Mouse (Mus musculus) G1E (cell line): ENCODE measurements around the gene Erc2. TPM values are rescaled to one million over a fixed set of nuclear protein-coding genes. Genes with fewer than 3 reads are reported as not detected.

Experiments used
- ATAC-seq: 2 replicates; pipeline ENCODE4 v1.8.0; 2016; ENCODE audit warnings: mild to moderate bottlenecking; ENCODE audit not compliant: insufficient number of reproducible peaks, poor library complexity, low FRiP score, severe bottlenecking; ENCODE audit errors: extremely low read depth
- DNase-seq: peaks from one replicate; pipeline ENCODE4 v3.0.0; 2012; ENCODE audit warnings: low spot score
- H3K27me3 ChIP-seq: 2 replicates; pipeline ENCODE4 v1.6.1; 2012; ENCODE audit warnings: mild to moderate bottlenecking, low read length, inconsistent platforms; ENCODE audit not compliant: insufficient read depth
- H3K36me3 ChIP-seq: replicated peaks from 2 replicates; pipeline ENCODE3; 2012; ENCODE audit warnings: mild to moderate bottlenecking, inconsistent platforms
- H3K4me1 ChIP-seq: 2 replicates; pipeline ENCODE4 v1.6.1; 2012; ENCODE audit warnings: low read depth, low read length, inconsistent platforms, mixed read lengths; ENCODE audit not compliant: insufficient read depth
- H3K4me3 ChIP-seq: 2 replicates; pipeline ENCODE4 v1.5.1; 2012; ENCODE audit warnings: low read depth, mild to moderate bottlenecking, inconsistent platforms, low read length, moderate library complexity, mixed read lengths
- H3K9me3 ChIP-seq: replicated peaks from 2 replicates; pipeline ENCODE4 v1.6.1; 2012; ENCODE audit warnings: inconsistent platforms
- CTCF ChIP-seq: IDR thresholded peaks from 2 replicates; pipeline ENCODE4 v1.5.1; 2012; ENCODE audit warnings: low read depth, low read length, inconsistent platforms, mixed read lengths
- GATA1 ChIP-seq: IDR thresholded peaks from 2 replicates; pipeline ENCODE4 v1.6.1; 2012; ENCODE audit warnings: borderline replicate concordance, low read length, inconsistent platforms, mixed read lengths
- GATA2 ChIP-seq: IDR thresholded peaks from 2 replicates; pipeline ENCODE4 v1.6.1; 2012; ENCODE audit warnings: low read depth, low read length, inconsistent platforms, borderline replicate concordance
- POLR2AphosphoS5 ChIP-seq: IDR thresholded peaks from 2 replicates; pipeline ENCODE4 v1.6.1; 2012; ENCODE audit warnings: low read depth, low read length, inconsistent platforms; ENCODE audit not compliant: insufficient replicate concordance
- TAL1 ChIP-seq: conservative IDR thresholded peaks from 2 replicates; pipeline ENCODE4 v1.6.1; 2012; ENCODE audit warnings: low read depth, low read length, inconsistent platforms, mixed read lengths
- polyA plus RNA-seq: library from polyadenylated mRNA; stranded (reverse); fragments of >175 nt; gene quantifications from 2 replicates; pipeline ENCODE4 v1.2.3, GENCODE M21; 2012
- total RNA-seq, 2 experiments: library from RNA; stranded (forward) in 1 of 2; stranded (reverse) in 1 of 2; fragments of 200-1000 nt in 1 of 2; fragments of >200 nt in 1 of 2; fragmentation: Nextera tagmentation in 1 of 2; gene quantifications; 2 replicates each; pipeline ENCODE4 v1.2.3; 2014 to 2017

Erc2 gene
- total and polyA plus RNA-seq, 3 experiments = 0.49 TPM; not detected in 2

DNA sequence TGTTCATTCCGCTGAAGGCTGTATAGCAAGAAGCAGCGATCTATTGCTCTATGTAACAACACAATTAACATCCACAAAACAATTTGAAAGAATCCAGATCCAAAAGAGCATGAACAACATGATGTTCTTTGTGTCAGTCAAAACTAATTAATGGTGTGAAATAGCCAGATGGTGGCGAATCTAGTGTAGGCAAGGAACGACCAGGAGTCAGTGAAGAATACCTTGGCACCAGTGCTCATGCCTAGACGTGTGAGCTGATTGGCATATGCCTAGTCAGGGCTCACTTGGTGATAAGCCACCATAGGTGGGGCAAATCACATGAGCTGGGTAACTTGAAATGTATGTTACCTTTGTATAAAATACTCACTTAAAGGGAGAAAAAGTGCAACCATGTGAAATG lies 265.3 kb downstream of the Erc2 start:
- no peak for TF ChIP-seq POLR2AphosphoS5
- Histone ChIP-seq H3K27me3 (no peaks in the 10 kb centered on the region), H3K9me3 (no peaks in the 10 kb centered on the region; the same call in 1 of the 2 replicates), H3K4me1 (no peaks in the 10 kb centered on the region), H3K4me3 (no peak overlapping the region), H3K36me3 (no peaks in the 10 kb centered on the region)
- ATAC-seq = no peak
- no peak for DNase-seq

DNA sequence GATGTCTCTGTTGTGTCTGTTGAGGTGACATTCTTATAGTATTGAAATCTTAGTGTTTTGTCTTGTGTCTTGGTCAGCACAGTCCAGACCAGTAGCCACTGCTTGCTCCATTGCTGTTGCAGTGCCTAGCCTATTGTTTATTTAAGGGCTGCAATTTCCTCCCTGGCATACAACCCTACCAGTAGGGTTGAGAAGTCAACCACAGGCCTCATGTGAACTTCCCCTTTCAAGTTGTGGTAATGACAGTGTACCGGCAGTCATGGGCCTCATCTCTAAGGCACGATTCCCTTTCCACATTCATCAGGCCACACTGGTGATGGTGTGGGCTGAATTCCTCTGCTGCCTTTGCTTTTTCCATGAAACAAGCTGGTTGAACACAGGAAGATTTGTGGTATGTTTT lies 267.4 kb downstream of the Erc2 start:
- TF ChIP-seq CTCF = no peak
- TF ChIP-seq GATA1 = no peak
- no peak for TF ChIP-seq TAL1
- no peak for TF ChIP-seq GATA2
- TF ChIP-seq POLR2AphosphoS5 = no peak
- DNase-seq (no peak), ATAC-seq (no peak)
- Histone ChIP-seq H3K4me1 (no peaks in the 10 kb centered on the region), H3K27me3 (no peaks in the 10 kb centered on the region), H3K36me3 (no peaks in the 10 kb centered on the region), H3K9me3 (no peaks in the 10 kb centered on the region; the same call in 1 of the 2 replicates), H3K4me3 (no peak overlapping the region)

DNA sequence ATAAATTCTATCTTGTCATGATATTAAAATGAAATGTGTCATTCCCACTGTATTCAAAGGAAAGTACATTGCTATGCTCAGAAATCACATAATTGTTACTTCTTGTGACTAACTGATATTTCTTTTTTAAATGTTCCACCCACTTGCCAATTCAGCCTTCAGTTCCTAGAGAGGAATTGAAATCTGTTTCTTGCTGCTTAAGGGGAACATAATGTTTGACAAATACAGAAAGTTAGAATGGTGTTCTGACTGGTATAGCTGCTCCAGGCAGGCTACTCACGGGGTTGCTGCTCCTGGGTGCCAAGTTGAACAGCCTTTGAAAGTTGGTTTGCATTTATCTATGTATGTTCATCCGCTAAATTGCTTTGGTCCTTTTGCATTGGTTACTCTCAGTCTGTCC lies 270.2 kb downstream of the Erc2 start:
- DNase-seq = no peak
- H3K27me3 ChIP-seq = no peaks in the 10 kb centered on the region
- H3K4me3 ChIP-seq = no peak overlapping the region
- no peaks in the 10 kb centered on the region for H3K36me3 ChIP-seq
- H3K4me1 ChIP-seq = no peaks in the 10 kb centered on the region
- peaks cover 3% of the 10 kb centered on the region; the same call in 1 of the 2 replicates for H3K9me3 ChIP-seq
- no peak for ATAC-seq
- no peak for TF ChIP-seq GATA1
- no peak for TF ChIP-seq POLR2AphosphoS5
- TF ChIP-seq GATA2 = no peak
- TF ChIP-seq TAL1 = no peak
- TF ChIP-seq CTCF = no peak

DNA sequence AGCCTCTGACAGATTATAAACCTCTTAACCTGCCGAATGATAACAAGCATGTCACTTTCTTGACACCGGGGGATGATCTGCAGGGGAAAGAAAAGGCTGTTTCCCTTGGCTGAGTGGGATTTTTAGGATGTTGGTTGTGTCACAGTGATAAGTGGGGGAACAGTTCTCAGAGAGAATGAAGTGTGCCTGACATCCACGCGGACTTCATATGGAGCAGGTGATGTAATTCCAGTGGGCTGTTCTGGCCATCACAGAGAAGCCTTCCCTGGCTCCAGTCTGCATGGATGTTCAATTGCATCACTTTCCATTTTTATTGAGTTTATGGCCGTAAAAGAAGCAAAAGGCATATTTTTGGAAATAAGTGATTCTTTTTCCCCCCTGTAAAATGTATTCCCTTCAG lies 279.5 kb downstream of the Erc2 start:
- ATAC-seq = no peak
- H3K27me3 ChIP-seq = no peaks in the 10 kb centered on the region
- H3K4me1 ChIP-seq = no peaks in the 10 kb centered on the region
- TF ChIP-seq POLR2AphosphoS5 = no peak
- TF ChIP-seq TAL1 = no peak
- no peak for TF ChIP-seq GATA1
- no peak for DNase-seq
- H3K36me3 ChIP-seq = no peaks in the 10 kb centered on the region
- peaks cover 7% of the 10 kb centered on the region; the same call in 1 of the 2 replicates for H3K9me3 ChIP-seq
- no peak overlapping the region for H3K4me3 ChIP-seq

DNA sequence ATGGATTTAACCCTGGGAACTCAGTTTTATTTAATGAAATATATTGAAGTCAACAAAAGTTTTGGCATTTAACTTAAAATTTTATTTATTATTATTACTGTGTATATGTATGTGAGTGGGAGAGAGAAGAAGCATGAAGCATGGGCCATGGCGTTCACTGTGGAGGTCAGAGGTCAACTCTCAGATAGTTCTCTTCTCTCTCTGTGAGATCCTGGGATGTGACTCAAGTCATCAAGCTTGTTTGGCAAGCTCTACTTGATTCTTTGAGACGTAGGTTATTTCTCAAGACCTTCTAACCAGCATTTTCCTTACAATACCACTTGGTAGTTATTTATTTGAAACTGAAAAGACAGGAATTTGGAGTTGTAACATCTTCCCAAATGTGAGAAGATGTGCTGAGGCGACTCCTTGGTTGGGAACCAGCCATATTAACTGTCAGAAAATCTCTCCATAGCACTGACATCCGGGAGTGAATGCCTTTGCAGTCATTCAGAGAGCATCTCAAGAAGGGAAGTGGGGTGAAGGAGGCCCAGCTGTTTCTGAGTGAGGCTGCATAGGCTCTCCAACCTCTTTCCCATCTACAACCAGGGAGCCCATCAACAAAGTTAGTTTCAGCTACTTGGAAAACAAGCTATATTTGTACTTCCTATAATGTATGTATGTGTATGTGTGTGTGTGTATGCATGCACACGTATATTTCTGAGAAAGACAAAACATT lies 299.6 kb downstream of the Erc2 start:
- Histone ChIP-seq H3K27me3 (no peaks in the 10 kb centered on the region), H3K36me3 (no peaks in the 10 kb centered on the region), H3K9me3 (peaks cover 6% of the 10 kb centered on the region), H3K4me3 (no peak overlapping the region), H3K4me1 (no peaks in the 10 kb centered on the region)
- DNase-seq (no peak), ATAC-seq (no peak)
- TF ChIP-seq POLR2AphosphoS5 = no peak
- no peak for TF ChIP-seq CTCF
- TF ChIP-seq GATA1 = no peak
- TF ChIP-seq TAL1 = no peak
- no peak for TF ChIP-seq GATA2

DNA sequence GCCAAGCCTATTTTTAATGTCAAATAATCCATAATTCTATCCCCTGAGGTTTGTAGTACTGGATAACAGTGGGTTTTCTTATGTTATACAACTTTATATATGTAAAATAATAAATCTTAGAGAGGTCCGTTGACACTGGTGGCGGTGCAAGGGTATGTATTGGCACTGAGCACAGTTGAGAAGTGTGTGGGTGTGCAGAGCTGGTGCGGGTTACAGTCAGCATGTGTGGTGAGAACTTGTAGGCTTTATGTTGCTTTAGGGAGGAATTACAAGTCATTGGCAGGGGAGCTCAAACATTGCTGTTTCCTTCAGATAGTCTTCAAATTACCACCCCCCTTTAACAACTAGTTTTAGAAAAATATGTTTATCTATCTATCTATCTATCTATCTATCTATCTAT lies 305.1 kb downstream of the Erc2 start:
- Histone ChIP-seq H3K36me3 (no peaks in the 10 kb centered on the region), H3K9me3 (peaks cover 5% of the 10 kb centered on the region), H3K27me3 (no peaks in the 10 kb centered on the region), H3K4me1 (no peaks in the 10 kb centered on the region), H3K4me3 (no peak overlapping the region)
- no peak for ATAC-seq
- DNase-seq = no peak
- no peak for TF ChIP-seq TAL1
- no peak for TF ChIP-seq GATA1
- TF ChIP-seq GATA2 = no peak
- no peak for TF ChIP-seq CTCF
- TF ChIP-seq POLR2AphosphoS5 = no peak

DNA sequence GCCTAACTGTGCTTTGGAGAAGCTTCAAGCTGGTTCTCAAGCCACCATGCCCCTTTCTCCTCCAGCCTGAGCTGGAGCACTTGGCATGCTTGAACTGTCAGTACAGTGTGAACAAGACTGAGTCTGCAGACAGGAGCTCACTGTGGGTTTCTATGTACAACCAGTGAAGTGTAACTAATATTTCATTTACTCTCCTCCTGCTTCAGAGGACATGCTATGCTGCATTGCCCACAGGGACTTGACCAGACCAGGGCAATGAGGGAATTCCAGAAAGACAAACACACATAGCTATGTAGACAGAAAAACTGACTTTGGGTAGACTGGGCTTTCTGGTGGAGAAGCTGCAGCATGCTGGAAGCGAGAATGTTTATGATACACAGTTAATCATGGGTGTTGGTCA lies 311.3 kb downstream of the Erc2 start:
- ATAC-seq (no peak), DNase-seq (no peak)
- Histone ChIP-seq H3K4me1 (no peaks in the 10 kb centered on the region), H3K4me3 (no peak overlapping the region), H3K9me3 (peaks cover 17% of the 10 kb centered on the region), H3K27me3 (no peaks in the 10 kb centered on the region), H3K36me3 (no peaks in the 10 kb centered on the region)
- TF ChIP-seq CTCF (no peak), TAL1 (no peak), POLR2AphosphoS5 (no peak), GATA2 (no peak), GATA1 (no peak)
